Mouse (Mus musculus): ENCODE measurements around the gene Hbb-bh2. TPM values are rescaled to one million over a fixed set of nuclear protein-coding genes. Genes with fewer than 3 reads are reported as not detected.
A peak's percentile ranks its signal among the peaks of the same experiment; 100 is the strongest.
"Not testable (repeated sequence)": the region's sequence is repeated elsewhere in the genome, so short reads cannot be mapped to it uniquely, and the experiment has no call there.

Gene Hbb-bh2
- total RNA-seq, 2 experiments from 2014 or later, result not detected

DNA sequence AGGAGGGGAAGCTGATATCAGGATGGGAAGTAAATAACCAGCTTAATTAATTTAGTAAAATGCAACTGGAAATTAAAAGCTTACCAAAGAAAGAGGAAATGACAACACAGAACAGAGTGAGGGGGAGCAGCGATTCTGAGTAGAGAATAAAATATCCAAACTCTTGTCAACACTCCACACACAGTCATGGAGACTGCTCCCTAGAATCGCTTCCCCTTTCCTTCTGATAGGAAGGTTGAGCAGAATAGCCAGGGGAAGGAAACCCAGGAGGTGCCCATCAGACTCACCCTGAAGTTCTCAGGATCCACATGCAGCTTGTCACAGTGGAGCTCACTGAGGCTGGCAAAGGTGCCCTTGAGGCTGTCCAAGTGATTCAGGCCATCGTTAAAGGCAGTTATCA, 27.2 kb downstream of the Hbb-bh2 start:
- peak; percentile 32 for ATAC-seq (replicated peaks; ENCODE audit: poor library complexity)

DNA sequence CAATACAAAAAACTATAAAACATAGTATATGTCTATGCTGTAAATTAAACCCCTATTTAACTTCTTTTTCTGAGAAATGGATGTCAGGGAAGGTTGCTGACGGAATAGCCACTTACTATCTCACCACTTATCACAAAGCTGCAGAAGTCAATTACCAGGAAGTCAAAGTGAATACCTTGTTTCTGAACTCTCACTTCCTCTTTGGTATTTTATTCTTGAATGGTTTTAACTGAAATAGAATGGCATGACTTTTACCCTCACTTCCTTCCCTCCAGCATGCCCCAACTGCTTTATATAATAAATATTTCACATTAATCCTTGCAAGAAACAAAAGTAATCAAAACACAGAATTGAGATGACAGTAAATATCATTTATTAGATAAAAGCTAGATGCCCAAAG, 28.1 kb downstream of the Hbb-bh2 start:
- ATAC-seq (replicated peaks; ENCODE audit: poor library complexity), result peak; percentile 62

DNA sequence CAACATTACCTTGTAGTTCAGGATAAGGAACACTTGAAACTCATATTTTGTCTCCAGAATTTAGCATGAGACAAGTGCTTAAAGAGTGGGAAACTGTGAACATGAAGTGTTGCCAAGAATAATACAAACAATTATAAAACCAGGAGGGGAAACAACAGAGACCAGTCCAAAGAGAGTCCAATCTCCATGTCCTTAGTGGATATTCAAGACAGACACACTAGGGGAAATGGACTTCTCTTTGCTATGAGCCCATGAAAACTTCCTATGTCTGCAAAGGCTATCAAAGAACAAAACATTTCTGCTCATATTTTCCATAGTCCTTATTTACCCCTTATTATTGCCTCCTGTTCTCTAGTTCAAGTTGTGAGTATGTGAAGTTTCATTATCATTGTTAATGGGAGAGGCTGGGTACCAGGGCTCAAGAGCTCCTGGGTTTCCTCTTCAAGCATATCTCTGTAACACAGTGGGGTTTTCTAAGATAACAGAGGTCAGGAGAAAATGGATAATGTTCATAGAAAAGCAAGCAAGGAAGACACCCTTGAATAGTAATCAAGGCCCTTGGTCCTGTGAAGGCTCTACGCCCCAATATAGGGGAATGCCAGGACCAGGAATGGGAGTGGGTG, 29.0 kb downstream of the Hbb-bh2 start:
- ATAC-seq (replicated peaks; ENCODE audit: poor library complexity), result peak; percentile 45

DNA sequence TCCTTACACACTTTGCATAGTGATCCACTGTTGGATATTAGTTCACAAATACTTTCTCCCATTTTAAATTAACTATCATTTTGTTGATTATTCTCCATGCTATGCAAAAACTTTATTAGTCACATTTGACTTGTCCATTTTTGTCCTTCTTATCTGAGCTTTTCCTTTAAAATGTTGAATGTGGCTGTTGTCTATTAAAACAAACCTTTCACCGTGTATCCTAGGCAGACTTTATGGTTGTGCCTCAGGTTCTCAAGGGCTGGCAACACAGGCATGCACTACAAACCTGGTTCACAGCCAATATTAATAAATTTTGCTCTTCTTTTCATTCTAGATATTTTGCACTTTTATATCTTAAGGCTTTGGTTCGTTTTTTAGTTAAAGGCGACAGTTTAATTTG, 29.6 kb downstream of the Hbb-bh2 start:
- no peak for ATAC-seq (replicated peaks; ENCODE audit: poor library complexity)

DNA sequence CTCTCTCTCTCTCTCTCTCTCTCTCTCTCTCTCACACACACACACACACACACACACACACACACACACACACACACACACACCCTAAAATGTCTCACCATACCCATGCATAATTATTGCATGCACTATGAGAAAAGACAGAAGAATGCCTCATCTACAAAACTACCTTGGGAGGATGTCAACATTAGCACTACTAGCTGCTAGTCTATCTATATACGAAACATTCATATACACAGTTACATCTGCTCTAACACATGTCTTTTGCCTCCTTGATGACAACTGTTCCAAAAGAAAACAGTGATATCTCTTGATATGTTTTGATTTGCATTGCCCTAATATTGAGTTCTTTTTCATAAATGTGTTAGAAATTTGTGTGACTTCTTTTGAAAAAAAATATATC, 30.0 kb downstream of the Hbb-bh2 start:
- ATAC-seq (replicated peaks; ENCODE audit: poor library complexity), result no peak

DNA sequence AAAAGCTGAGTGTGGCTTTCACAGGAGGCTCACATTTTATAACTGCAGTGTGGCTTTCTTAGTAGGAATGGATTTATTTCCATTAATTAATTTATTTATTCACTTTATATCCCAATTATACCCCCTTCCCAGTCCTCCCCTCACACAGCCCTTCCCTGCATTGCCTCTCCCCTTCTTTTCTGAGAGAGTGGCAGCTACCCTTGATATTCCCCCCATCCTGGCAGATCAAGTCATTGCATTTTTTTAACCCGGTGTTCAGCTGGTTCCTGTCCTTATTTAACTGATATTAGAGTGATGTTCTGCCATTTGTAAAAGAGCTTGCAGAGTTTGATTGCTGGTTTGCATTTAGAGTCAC, 30.5 kb downstream of the Hbb-bh2 start:
- ATAC-seq (replicated peaks; ENCODE audit: poor library complexity), result no peak

DNA sequence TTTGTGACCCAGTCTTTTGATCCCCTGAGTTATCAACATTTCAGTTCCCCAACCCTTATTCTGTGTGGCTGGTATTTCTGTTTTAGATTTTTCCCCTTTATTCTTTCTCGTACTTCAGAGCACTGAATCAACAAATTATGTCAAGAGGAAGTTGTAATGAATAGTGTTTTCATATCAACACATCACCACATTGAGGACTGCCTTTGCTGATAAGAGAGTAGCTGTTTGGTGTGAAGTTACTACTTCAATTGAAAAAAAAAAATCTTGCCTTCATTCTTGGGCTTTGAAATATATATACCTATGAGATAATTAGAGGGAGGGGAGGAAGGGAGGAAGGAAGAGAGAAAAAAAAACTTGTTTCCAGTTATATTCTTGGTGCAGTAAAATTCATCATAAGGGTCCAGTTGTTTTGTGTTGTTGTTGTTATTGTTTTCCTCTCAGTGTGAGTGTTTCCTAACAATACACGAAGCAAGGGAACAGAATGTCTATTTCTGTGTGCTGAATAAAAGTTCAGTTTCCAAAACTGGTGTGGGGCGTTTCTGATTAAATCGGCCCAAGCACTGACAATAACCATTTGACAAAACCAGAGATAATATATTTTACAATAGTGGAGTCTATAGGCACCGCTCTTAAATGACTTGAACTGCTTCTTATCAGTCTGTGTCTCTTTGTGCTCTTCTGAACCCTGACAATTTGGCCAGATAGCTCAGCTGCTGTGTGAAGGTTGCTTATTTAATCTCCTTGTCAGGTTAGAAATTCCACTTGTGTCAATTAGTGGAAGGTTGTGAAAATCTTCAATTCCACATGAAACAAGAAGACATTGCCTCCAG, 31.1 kb downstream of the Hbb-bh2 start:
- peak; percentile 51 for ATAC-seq (replicated peaks; ENCODE audit: poor library complexity)

DNA sequence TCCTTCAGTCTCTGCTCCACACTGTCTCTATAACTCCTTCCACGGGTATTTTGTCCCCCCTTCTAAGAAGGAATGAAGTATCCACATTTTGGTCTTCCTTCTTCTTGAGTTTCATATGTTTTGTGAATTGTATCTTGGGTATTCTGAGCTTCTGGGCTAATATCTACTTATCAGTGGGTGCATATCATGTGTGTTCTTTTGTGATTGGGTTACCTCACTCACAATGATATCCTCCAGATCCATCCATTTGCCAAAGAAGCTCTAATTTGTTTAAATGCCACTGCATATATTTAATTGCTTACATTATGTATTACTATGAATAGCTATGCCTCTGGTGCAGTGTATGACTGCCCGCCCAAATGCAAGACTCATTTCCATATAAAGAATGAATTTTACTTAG, 32.2 kb downstream of the Hbb-bh2 start:
- ATAC-seq (replicated peaks; ENCODE audit: poor library complexity), result not testable (repeated sequence)

DNA sequence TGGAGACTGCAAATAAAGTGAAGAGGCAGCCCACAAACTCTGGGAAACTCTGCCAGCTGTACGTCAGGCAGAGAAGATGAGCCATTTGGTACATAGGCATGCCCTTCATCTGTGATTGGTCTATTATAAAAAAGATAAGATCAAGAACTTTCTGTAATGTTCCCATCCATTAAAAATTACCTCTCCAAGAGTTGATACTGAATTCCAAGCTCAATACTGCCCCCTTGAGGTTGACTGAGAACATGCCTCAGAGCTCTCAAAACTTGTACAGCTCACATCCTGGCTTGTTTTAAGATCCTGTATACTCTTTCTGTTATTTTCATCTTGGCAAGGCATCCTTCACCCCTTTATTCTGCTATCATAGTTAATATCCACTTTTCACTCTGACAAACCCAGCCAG, 33.5 kb downstream of the Hbb-bh2 start:
- ATAC-seq (replicated peaks; ENCODE audit: poor library complexity), result peak; percentile 64

DNA sequence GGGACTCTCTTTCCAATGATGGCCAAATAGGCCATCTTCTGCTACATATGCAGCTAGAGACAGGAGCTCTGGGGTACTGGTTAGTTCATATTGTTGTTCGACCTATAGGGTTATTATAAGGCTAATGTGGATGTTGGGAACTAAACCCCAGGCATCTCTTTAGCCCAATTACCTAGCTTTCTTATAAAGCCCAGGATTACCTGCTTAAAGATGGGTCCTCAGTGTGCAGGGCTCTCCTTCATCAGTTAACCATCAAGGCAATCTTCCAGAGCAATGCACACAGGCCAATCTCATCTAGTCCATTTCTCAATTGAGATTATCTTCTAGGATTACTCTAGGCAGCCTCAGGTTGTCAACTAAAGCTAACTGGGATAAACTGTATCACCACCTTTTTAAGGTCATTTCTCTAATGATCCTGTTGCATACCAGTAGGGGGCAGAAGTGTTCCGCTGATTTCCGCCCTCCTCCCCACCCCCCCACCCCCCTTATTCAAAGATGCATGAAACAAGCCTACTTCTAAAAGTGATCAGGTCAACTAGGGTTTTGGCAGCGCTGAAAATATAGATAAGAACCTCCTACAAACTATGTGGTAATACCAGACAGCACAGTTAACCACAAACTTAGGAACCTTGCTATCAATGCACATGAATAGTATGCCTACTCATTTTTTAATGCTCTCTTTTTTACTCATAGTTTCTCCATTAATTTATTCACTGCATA, 47.5 kb downstream of the Hbb-bh2 start:
- ATAC-seq (replicated peaks; ENCODE audit: poor library complexity), result peak; percentile 100

DNA sequence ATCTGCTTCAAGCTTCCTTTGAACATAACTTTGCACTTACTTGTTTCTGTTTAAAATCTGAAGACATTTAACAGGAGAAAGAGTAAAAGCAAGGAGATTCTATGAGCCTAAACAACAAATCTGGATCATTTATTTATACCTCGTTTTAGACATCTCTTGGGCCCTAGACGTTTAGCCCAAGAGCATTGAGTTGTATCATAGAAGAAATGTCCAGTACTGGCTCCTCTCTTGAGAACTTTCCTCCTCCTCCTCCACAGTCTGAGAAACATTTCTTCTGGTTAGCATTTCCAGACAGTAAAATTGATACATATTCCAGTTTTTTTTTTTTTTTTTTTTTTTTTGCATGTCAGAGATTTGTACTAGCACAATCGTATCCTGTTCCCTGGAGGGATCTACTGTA, 48.6 kb downstream of the Hbb-bh2 start, which contains the start of gene Olfr67:
Gene Olfr67 (minus strand): TSS at position 101 of the 400 bp plus-strand sequence.
- no peak for ATAC-seq (replicated peaks; ENCODE audit: poor library complexity)

Other genes with a start within 250 kb of the Hbb-bh2 start
Only the 30 nearest of the 32 such genes appear.
- not detected in 2 replicates for gene Olfr620, start 228.0 kb downstream of the Hbb-bh2 start, total RNA-seq (2015)
- gene Olfr620, start 228.0 kb downstream of the Hbb-bh2 start, total RNA-seq (2017), result not detected in 2 replicates
- gene Olfr622, start 197.8 kb downstream of the Hbb-bh2 start, total RNA-seq (2015), result not detected in 2 replicates
- gene Olfr622, start 197.8 kb downstream of the Hbb-bh2 start, total RNA-seq (2017), result not detected in 2 replicates
- not detected in 2 replicates for gene Olfr623, start 176.8 kb downstream of the Hbb-bh2 start, total RNA-seq (2015)
- not detected in 2 replicates for gene Olfr623, start 176.8 kb downstream of the Hbb-bh2 start, total RNA-seq (2017)
- 0.02 TPM in 1 of 2 replicates, not detected in the other for gene Olfr624, start 169.3 kb downstream of the Hbb-bh2 start, total RNA-seq (2015)
- 0.12 TPM in 1 of 2 replicates, not detected in the other for gene Olfr624, start 169.3 kb downstream of the Hbb-bh2 start, total RNA-seq (2017)
- not detected in 2 replicates for gene Olfr625-ps1, start 157.8 kb downstream of the Hbb-bh2 start, total RNA-seq (2015)
- gene Olfr625-ps1, start 157.8 kb downstream of the Hbb-bh2 start, total RNA-seq (2017), result not detected in 2 replicates
- not detected in 2 replicates for gene Olfr243, start 125.8 kb downstream of the Hbb-bh2 start, total RNA-seq (2015)
- gene Olfr243, start 125.8 kb downstream of the Hbb-bh2 start, total RNA-seq (2017), result not detected in 2 replicates
- gene Olfr628, start 110.1 kb downstream of the Hbb-bh2 start, total RNA-seq (2015), result not detected in 2 replicates
- gene Olfr628, start 110.1 kb downstream of the Hbb-bh2 start, total RNA-seq (2017), result not detected in 2 replicates
- gene Olfr629, start 95.6 kb downstream of the Hbb-bh2 start, total RNA-seq (2015), result not detected in 2 replicates
- not detected in 2 replicates for gene Olfr629, start 95.6 kb downstream of the Hbb-bh2 start, total RNA-seq (2017)
- gene Olfr630, start 83.2 kb downstream of the Hbb-bh2 start, total RNA-seq (2015), result not detected in 2 replicates
- not detected in 2 replicates for gene Olfr630, start 83.2 kb downstream of the Hbb-bh2 start, total RNA-seq (2017)
- not detected in 2 replicates for gene Olfr69, start 68.9 kb downstream of the Hbb-bh2 start, total RNA-seq (2015)
- gene Olfr69, start 68.9 kb downstream of the Hbb-bh2 start, total RNA-seq (2017), result not detected in 2 replicates
- not detected in 2 replicates for gene Olfr68, start 60.8 kb downstream of the Hbb-bh2 start, total RNA-seq (2015)
- not detected in 2 replicates for gene Olfr68, start 60.8 kb downstream of the Hbb-bh2 start, total RNA-seq (2017)
- not detected in 2 replicates for gene Olfr67, start 48.7 kb downstream of the Hbb-bh2 start, total RNA-seq (2015)
- gene Olfr67, start 48.7 kb downstream of the Hbb-bh2 start, total RNA-seq (2017), result not detected in 2 replicates
- gene Hbb-bt, start 26.5 kb downstream of the Hbb-bh2 start, total RNA-seq (2015), result 16.9 and 36.5 TPM in 2 replicates
- 0.71 and 3.5 TPM in 2 replicates for gene Hbb-bt, start 26.5 kb downstream of the Hbb-bh2 start, total RNA-seq (2017)
- gene Hbb-bs, start 12.4 kb downstream of the Hbb-bh2 start, total RNA-seq (2015), result 25.1 and 66.9 TPM in 2 replicates
- gene Hbb-bs, start 12.4 kb downstream of the Hbb-bh2 start, total RNA-seq (2017), result 7.5 and 24.0 TPM in 2 replicates
- gene Hbb-bh1, start 2.6 kb upstream of the Hbb-bh2 start, total RNA-seq (2015), result not detected in 2 replicates
- not detected in 2 replicates for gene Hbb-bh1, start 2.6 kb upstream of the Hbb-bh2 start, total RNA-seq (2017)
- not detected in 2 replicates for gene Hbb-y, start 12.7 kb upstream of the Hbb-bh2 start, total RNA-seq (2015)
- not detected in 2 replicates for gene Hbb-y, start 12.7 kb upstream of the Hbb-bh2 start, total RNA-seq (2017)
- not detected in 2 replicates for gene Olfr66, start 45.7 kb upstream of the Hbb-bh2 start, total RNA-seq (2015)
- gene Olfr66, start 45.7 kb upstream of the Hbb-bh2 start, total RNA-seq (2017), result not detected in 2 replicates
- gene Olfr64, start 54.0 kb upstream of the Hbb-bh2 start, total RNA-seq (2015), result not detected in 2 replicates
- gene Olfr64, start 54.0 kb upstream of the Hbb-bh2 start, total RNA-seq (2017), result not detected in 2 replicates
- gene Olfr65, start 63.0 kb upstream of the Hbb-bh2 start, total RNA-seq (2015), result not detected in 2 replicates
- not detected in 2 replicates for gene Olfr65, start 63.0 kb upstream of the Hbb-bh2 start, total RNA-seq (2017)
- not detected in 2 replicates for gene Olfr631, start 88.3 kb upstream of the Hbb-bh2 start, total RNA-seq (2015)
- not detected in 2 replicates for gene Olfr631, start 88.3 kb upstream of the Hbb-bh2 start, total RNA-seq (2017)
- gene Olfr632, start 93.8 kb upstream of the Hbb-bh2 start, total RNA-seq (2015), result not detected in 2 replicates
- not detected in 2 replicates for gene Olfr632, start 93.8 kb upstream of the Hbb-bh2 start, total RNA-seq (2017)
- gene Olfr633, start 103.9 kb upstream of the Hbb-bh2 start, total RNA-seq (2015), result not detected in 2 replicates
- not detected in 2 replicates for gene Olfr633, start 103.9 kb upstream of the Hbb-bh2 start, total RNA-seq (2017)
- gene Olfr635, start 130.6 kb upstream of the Hbb-bh2 start, total RNA-seq (2015), result not detected in 2 replicates
- gene Olfr635, start 130.6 kb upstream of the Hbb-bh2 start, total RNA-seq (2017), result not detected in 2 replicates
- gene Olfr638, start 158.2 kb upstream of the Hbb-bh2 start, total RNA-seq (2015), result not detected in 2 replicates
- gene Olfr638, start 158.2 kb upstream of the Hbb-bh2 start, total RNA-seq (2017), result not detected in 2 replicates
- gene Olfr639, start 176.8 kb upstream of the Hbb-bh2 start, total RNA-seq (2015), result 0.02 TPM in 1 of 2 replicates, not detected in the other
- gene Olfr639, start 176.8 kb upstream of the Hbb-bh2 start, total RNA-seq (2017), result not detected in 2 replicates
- not detected in 2 replicates for gene Olfr640, start 185.1 kb upstream of the Hbb-bh2 start, total RNA-seq (2015)
- gene Olfr640, start 185.1 kb upstream of the Hbb-bh2 start, total RNA-seq (2017), result not detected in 2 replicates
- not detected in 2 replicates for gene Olfr641, start 194.9 kb upstream of the Hbb-bh2 start, total RNA-seq (2015)
- gene Olfr641, start 194.9 kb upstream of the Hbb-bh2 start, total RNA-seq (2017), result not detected in 2 replicates
- gene Olfr642, start 212.1 kb upstream of the Hbb-bh2 start, total RNA-seq (2015), result not detected in 2 replicates
- not detected in 2 replicates for gene Olfr642, start 212.1 kb upstream of the Hbb-bh2 start, total RNA-seq (2017)
- not detected in 2 replicates for gene 4930516K23Rik, start 220.9 kb upstream of the Hbb-bh2 start, total RNA-seq (2015)
- gene 4930516K23Rik, start 220.9 kb upstream of the Hbb-bh2 start, total RNA-seq (2017), result not detected in 2 replicates
- gene Olfr644, start 231.3 kb upstream of the Hbb-bh2 start, total RNA-seq (2015), result not detected in 2 replicates
- gene Olfr644, start 231.3 kb upstream of the Hbb-bh2 start, total RNA-seq (2017), result not detected in 2 replicates